7 mouse cellular contexts compared by ENCODE assay signal in genomic region chr15:83303656-83304484, GRCm38 (mm10). TPM values are rescaled to one million over a fixed set of nuclear protein-coding genes. Genes with fewer than 3 reads are reported as not detected.
A peak's percentile ranks its signal among the peaks of the same experiment; 100 is the strongest.
DNase-seq lines count a peak whose midpoint lies in the region; ATAC-seq and TF ChIP-seq lines count a peak whose summit lies in the region.

No protein-coding gene starts in this region.

- H3K9me3 ChIP-seq in midbrain, embryonic 14.5 days (ENCODE audit: control insufficient read depth, low read length), result no peaks in the 10 kb centered on the region
- no peaks in the 10 kb centered on the region for H3K9me3 ChIP-seq in midbrain, embryonic 13.5 days
- no peaks in the 10 kb centered on the region for H3K9me3 ChIP-seq in kidney, postnatal 0 days (replicated peaks; ENCODE audit: low read length)
- H3K9me3 ChIP-seq in stomach, postnatal 0 days (ENCODE audit: control insufficient read depth, low read length), result no peaks in the 10 kb centered on the region

- peaks cover 69% of the 10 kb centered on the region for H3K36me3 ChIP-seq in midbrain, embryonic 14.5 days (ENCODE audit: control insufficient read depth, insufficient read depth, low read length)
- peaks cover 86% of the 10 kb centered on the region for H3K36me3 ChIP-seq in midbrain, embryonic 13.5 days
- H3K36me3 ChIP-seq in kidney, postnatal 0 days (ENCODE audit: insufficient read depth, low read length), result peaks cover 12% of the 10 kb centered on the region; the same call in 1 of the 2 replicates
- H3K36me3 ChIP-seq in stomach, postnatal 0 days (ENCODE audit: control insufficient read depth, insufficient read depth, low read length), result peaks cover 25% of the 10 kb centered on the region

- H3K4me2 ChIP-seq in midbrain, embryonic 14.5 days (ENCODE audit: low read length), result no peak overlapping the region
- no peak overlapping the region for H3K4me2 ChIP-seq in midbrain, embryonic 13.5 days (replicated peaks)
- no peak overlapping the region for H3K4me2 ChIP-seq in kidney, postnatal 0 days (ENCODE audit: low read length)
- H3K4me2 ChIP-seq in stomach, postnatal 0 days (replicated peaks; ENCODE audit: low read depth), result no peak overlapping the region

- no peak for TF ChIP-seq EP300 in stomach, postnatal 0 days (optimal IDR thresholded peaks at IDR 0.05)

- H3K27me3 ChIP-seq in midbrain, embryonic 14.5 days (ENCODE audit: control insufficient read depth, insufficient read depth, low read length), result no peaks in the 10 kb centered on the region
- no peaks in the 10 kb centered on the region for H3K27me3 ChIP-seq in midbrain, embryonic 13.5 days
- no peaks in the 10 kb centered on the region for H3K27me3 ChIP-seq in kidney, postnatal 0 days (ENCODE audit: insufficient read depth, low read length)
- no peaks in the 10 kb centered on the region for H3K27me3 ChIP-seq in stomach, postnatal 0 days (ENCODE audit: control insufficient read depth, insufficient read depth, low read length)

- TF ChIP-seq CTCF in kidney, postnatal 0 days (IDR thresholded peaks at IDR 0.05; ENCODE audit: low read depth), result no peak
- no peak for TF ChIP-seq CTCF in stomach, postnatal 0 days (IDR thresholded peaks at IDR 0.05; ENCODE audit: low read depth)

- peak; percentile 9 for DNase-seq in midbrain, embryonic 14.5 days
- DNase-seq in heart, adult 8-10 months (ENCODE audit: low spot score), result peak; percentile 58
- DNase-seq in kidney, postnatal 0 days (ENCODE audit: low spot score), result peak; percentile 30
- no peak for DNase-seq in stomach, postnatal 0 days (ENCODE audit: low spot score)
- no peak for DNase-seq in urinary bladder, postnatal 4 days (ENCODE audit: low spot score in 2 of 2)
- no peak for DNase-seq in left cerebral cortex, adult 18-20 months (ENCODE audit: low spot score in 2 of 2)

- no peak for ATAC-seq in midbrain, embryonic 14.5 days (ENCODE audit: low FRiP score, low TSS enrichment)
- no peak for ATAC-seq in midbrain, embryonic 13.5 days
- no peak for ATAC-seq in kidney, postnatal 0 days (replicated peaks; ENCODE audit: low FRiP score, low read depth)
- peak; percentile 8; the same call in 1 of the 2 replicates for ATAC-seq in stomach, postnatal 0 days (ENCODE audit: low FRiP score, low TSS enrichment)

- H3K27ac ChIP-seq in midbrain, embryonic 14.5 days (replicated peaks; ENCODE audit: low read depth, low read length), result no peak overlapping the region
- no peak overlapping the region for H3K27ac ChIP-seq in midbrain, embryonic 13.5 days
- 0 out of 2 replicates have a peak overlapping the region, but pooled peaks have one; percentile 38 for H3K27ac ChIP-seq in kidney, postnatal 0 days
- H3K27ac ChIP-seq in stomach, postnatal 0 days (replicated peaks), result peak overlapping the region; percentile 69

- H3K4me1 ChIP-seq in midbrain, embryonic 14.5 days (ENCODE audit: control insufficient read depth, insufficient read depth, low read length), result no peaks in the 10 kb centered on the region
- H3K4me1 ChIP-seq in midbrain, embryonic 13.5 days (replicated peaks), result no peaks in the 10 kb centered on the region
- H3K4me1 ChIP-seq in kidney, postnatal 0 days (replicated peaks; ENCODE audit: insufficient read depth, low read length), result peaks cover 9% of the 10 kb centered on the region
- H3K4me1 ChIP-seq in stomach, postnatal 0 days (replicated peaks; ENCODE audit: control insufficient read depth, insufficient read depth), result no peaks in the 10 kb centered on the region

- WGBS in midbrain, embryonic 14.5 days, result 92% methylated on average over 13 of the region's 13 CpGs
- WGBS in midbrain, embryonic 13.5 days, result 88% methylated on average over 13 of the region's 13 CpGs
- 76% methylated on average over 13 of the region's 13 CpGs for WGBS in kidney, postnatal 0 days
- 60% methylated on average over 13 of the region's 13 CpGs for WGBS in stomach, postnatal 0 days

- no peak overlapping the region for H3K4me3 ChIP-seq in midbrain, embryonic 14.5 days (replicated peaks; ENCODE audit: low read depth, low read length)
- H3K4me3 ChIP-seq in midbrain, embryonic 13.5 days (replicated peaks), result no peak overlapping the region
- H3K4me3 ChIP-seq in kidney, postnatal 0 days (replicated peaks; ENCODE audit: low read depth, low read length), result no peak overlapping the region
- no peak overlapping the region for H3K4me3 ChIP-seq in stomach, postnatal 0 days (ENCODE audit: low read depth, low read length)

- no peak overlapping the region for H3K9ac ChIP-seq in midbrain, embryonic 14.5 days (replicated peaks; ENCODE audit: low read length)
- no peak overlapping the region for H3K9ac ChIP-seq in midbrain, embryonic 13.5 days (replicated peaks)
- no peak overlapping the region for H3K9ac ChIP-seq in kidney, postnatal 0 days (ENCODE audit: low read depth, low read length)
- no peak overlapping the region for H3K9ac ChIP-seq in stomach, postnatal 0 days (ENCODE audit: low read length)

RNA-seq across cellular contexts. Expression of gene Arfgap3, which starts 46.2 kb away (rescaled TPM):
- polyA plus RNA-seq in midbrain, embryonic 14.5 days (2014; fragmentation: Nextera tagmentation; extraction: Ambion mirVana), result 42.2 and 45.0 TPM in 2 replicates
- 39.2 and 39.5 TPM in 2 replicates for polyA plus RNA-seq in midbrain, embryonic 13.5 days (2015; fragmentation: Nextera tagmentation; extraction: Ambion mirVana)
- 10 to 100 TPM; 10.2 to 11.8 (median 11.1) TPM for total RNA-seq in heart, adult 8-10 months (2022)
- polyA plus RNA-seq in kidney, postnatal 0 days (2015; fragmentation: Nextera tagmentation; extraction: Ambion mirVana), result 36.2 and 40.9 TPM in 2 replicates
- polyA plus RNA-seq in stomach, postnatal 0 days (2015; fragmentation: Nextera tagmentation; extraction: Ambion mirVana), result 57.0 and 60.3 TPM in 2 replicates
- total RNA-seq in left cerebral cortex, adult 18-20 months (2021), result 10 to 100 TPM; 21.6 to 23.0 TPM

RNA-seq across cellular contexts. Expression of gene A4galt, which starts 52.3 kb away (rescaled TPM):
- 0.77 and 2.6 TPM in 2 replicates for polyA plus RNA-seq in midbrain, embryonic 14.5 days (2014; fragmentation: Nextera tagmentation; extraction: Ambion mirVana)
- polyA plus RNA-seq in midbrain, embryonic 13.5 days (2015; fragmentation: Nextera tagmentation; extraction: Ambion mirVana), result 1.9 and 2.4 TPM in 2 replicates
- total RNA-seq in heart, adult 8-10 months (2022), result 1 to 10 TPM; 4.2 to 8.7 (median 5.8) TPM
- 26.5 and 27.2 TPM in 2 replicates for polyA plus RNA-seq in kidney, postnatal 0 days (2015; fragmentation: Nextera tagmentation; extraction: Ambion mirVana)
- polyA plus RNA-seq in stomach, postnatal 0 days (2015; fragmentation: Nextera tagmentation; extraction: Ambion mirVana), result 23.0 and 24.4 TPM in 2 replicates
- total RNA-seq in left cerebral cortex, adult 18-20 months (2021), result 1 to 10 TPM; 5.1 TPM

Comparison
In these comparisons a context has a peak if more than half of its experiments do, and no peak if none do; other contexts are left out.
1. DNase-seq: peak in midbrain, embryonic 14.5 days (single experiment), heart, adult 8-10 months (single experiment) and kidney, postnatal 0 days (single experiment); none in stomach, postnatal 0 days (single experiment), urinary bladder, postnatal 4 days (0 of 2) and left cerebral cortex, adult 18-20 months (0 of 2).
2. H3K27ac ChIP-seq: peak in kidney, postnatal 0 days (single experiment) and stomach, postnatal 0 days (single experiment); none in midbrain, embryonic 14.5 days (single experiment) and midbrain, embryonic 13.5 days (single experiment).